Mouse (Mus musculus) intestine, embryonic 14.5 days (tissue): ENCODE measurements around the gene Arhgef40. TPM values are rescaled to one million over a fixed set of nuclear protein-coding genes. Genes with fewer than 3 reads are reported as not detected.

Experiments
- ATAC-seq: fragments of 200-750 bp; cut with Nextera tagmentation; replicated peaks from 2 replicates; pipeline ENCODE4 v1.8.0; 2017; ENCODE audit warnings: low read depth, moderate number of reproducible peaks, moderate TSS enrichment, moderate library complexity; ENCODE audit not compliant: low FRiP score, low TSS enrichment
- DNase-seq: peaks from one replicate; pipeline ENCODE4 v3.0.0-alpha.2; 2018; ENCODE audit warnings: low spot score
- H3K27ac ChIP-seq: fragments of 300-500 bp; sonication (generic); 2 replicates; pipeline ENCODE4 v1.5.1; 2014; ENCODE audit warnings: low read depth, mild to moderate bottlenecking, control low read depth
- H3K27me3 ChIP-seq: fragments of 300-500 bp; sonication (generic); replicated peaks from 2 replicates; pipeline ENCODE4 v1.6.1; 2014; ENCODE audit warnings: low read length, control low read depth; ENCODE audit not compliant: control insufficient read depth, insufficient read depth
- H3K36me3 ChIP-seq: fragments of 300-500 bp; sonication (generic); 2 replicates; pipeline ENCODE4 v1.6.1; 2014; ENCODE audit warnings: low read length, control low read depth; ENCODE audit not compliant: control insufficient read depth, insufficient read depth
- H3K4me1 ChIP-seq: fragments of 300-500 bp; sonication (generic); replicated peaks from 2 replicates; pipeline ENCODE4 v1.6.1; 2014; ENCODE audit warnings: low read length, control low read depth, mixed read lengths; ENCODE audit not compliant: control insufficient read depth, insufficient read depth
- H3K4me2 ChIP-seq: fragments of 300-500 bp; sonication (generic); 2 replicates; pipeline ENCODE4 v1.6.1; 2014; ENCODE audit warnings: low read length
- H3K4me3 ChIP-seq: fragments of 300-500 bp; sonication (generic); 2 replicates; pipeline ENCODE4 v1.5.1; 2014; ENCODE audit warnings: low read depth, low read length, control low read depth, mixed read lengths
- H3K9ac ChIP-seq: fragments of 300-500 bp; sonication (generic); 2 replicates; pipeline ENCODE4 v1.6.1; 2014; ENCODE audit warnings: mild to moderate bottlenecking, low read length
- H3K9me3 ChIP-seq: fragments of 300-500 bp; sonication (generic); 2 replicates; pipeline ENCODE4 v1.6.1; 2016; ENCODE audit warnings: low read length, control low read depth; ENCODE audit not compliant: control insufficient read depth
- WGBS: fragments of 180-500 bp; shearing (Covaris S2); extraction: QIAGEN DNeasy Blood & Tissue Kit; methylation state at CpG from one replicate; pipeline ENCODE4 v1.1.7; 2014; 5-methylcytosine and 5-hydroxymethylcytosine counted together
- polyA plus RNA-seq: library from polyadenylated mRNA; unstranded; fragments of >200 nt; fragmentation: Nextera tagmentation; extraction: Ambion mirVana; gene quantifications from 2 replicates; pipeline ENCODE4 v1.2.1, GENCODE M21; 2014

Arhgef40 gene
- polyA plus RNA-seq, 1 experiment from 2014 or later: 80.8 TPM

- no peaks in the 10 kb centered on the region for H3K27me3 ChIP-seq
- H3K4me3 ChIP-seq: peak overlapping the region; percentile 62; the same call in 1 of the 2 replicates
- ATAC-seq (no peak), DNase-seq (no peak)
- H3K36me3 ChIP-seq: no peaks in the 10 kb centered on the region
- WGBS: 85% methylated on average over 15 of the region's 15 CpGs
- peak overlapping the region; percentile 91 for H3K9ac ChIP-seq
- peak overlapping the region; percentile 98; the same call in 1 of the 2 replicates for H3K27ac ChIP-seq
- H3K9me3 ChIP-seq: no peaks in the 10 kb centered on the region
- H3K4me1 ChIP-seq: peaks cover 36% of the 10 kb centered on the region
- H3K4me2 ChIP-seq: peak overlapping the region; percentile 71
Measured at GRCm38 (mm10) chr14:52018248-52019050, 33.9 kb downstream of the Arhgef40 start.

GRCm38 (mm10) chr14:52019051-52019589 lies 34.6 kb downstream of the Arhgef40 start:
- no peaks in the 10 kb centered on the region for H3K27me3 ChIP-seq
- WGBS: 32% methylated on average over 12 of the region's 12 CpGs
- H3K4me2 ChIP-seq: peak overlapping the region; percentile 71
- H3K9ac ChIP-seq: peak overlapping the region; percentile 91
- DNase-seq: no peak
- H3K36me3 ChIP-seq: no peaks in the 10 kb centered on the region
- peak overlapping the region; percentile 62 for H3K4me3 ChIP-seq
- peaks cover 36% of the 10 kb centered on the region for H3K4me1 ChIP-seq
- no peaks in the 10 kb centered on the region for H3K9me3 ChIP-seq
- ATAC-seq: no peak; the same call in 1 of the 2 replicates
- H3K27ac ChIP-seq: peak overlapping the region; percentile 98

- Histone ChIP-seq H3K4me2 (peak overlapping the region; percentile 71), H3K4me1 (peaks cover 36% of the 10 kb centered on the region), H3K27ac (peak overlapping the region; percentile 98), H3K36me3 (no peaks in the 10 kb centered on the region), H3K4me3 (peak overlapping the region; percentile 62), H3K9ac (peak overlapping the region; percentile 91), H3K27me3 (no peaks in the 10 kb centered on the region), H3K9me3 (no peaks in the 10 kb centered on the region)
- WGBS: under 1% methylated on average over 67 of the region's 74 CpGs
- ATAC-seq (peak; percentile 86), DNase-seq (peak; percentile 97)
Measured at GRCm38 (mm10) chr14:52019590-52020340, 35.2 kb downstream of the Arhgef40 start.

- Histone ChIP-seq H3K4me2 (peak within 1 kb of the TSS; percentile 71), H3K36me3 (no peaks in the 10 kb centered on the region), H3K4me1 (peaks cover 31% of the 10 kb centered on the region), H3K27ac (peak within 1 kb of the TSS; percentile 98), H3K9ac (peak within 1 kb of the TSS; percentile 91), H3K9me3 (no peaks in the 10 kb centered on the region), H3K4me3 (peak within 1 kb of the TSS; percentile 62), H3K27me3 (no peaks in the 10 kb centered on the region)
- DNase-seq (peak; percentile 88), ATAC-seq (peak; percentile 60)
- 6% methylated on average over 15 of the region's 15 CpGs for WGBS
Measured at GRCm38 (mm10) chr14:52020486-52021137, 36.1 kb downstream of the Arhgef40 start, which contains the start of gene Zfp219. Zfp219 (minus strand) TSS chr14:52020733.

GRCm38 (mm10) chr14:52021138-52021529 lies 36.6 kb downstream of the Arhgef40 start:
- Histone ChIP-seq H3K9me3 (no peaks in the 10 kb centered on the region), H3K4me2 (peak overlapping the region; percentile 71), H3K9ac (no peak overlapping the region), H3K27me3 (no peaks in the 10 kb centered on the region), H3K36me3 (no peaks in the 10 kb centered on the region), H3K4me1 (peaks cover 26% of the 10 kb centered on the region), H3K4me3 (peak overlapping the region; percentile 62), H3K27ac (peak overlapping the region; percentile 98)
- ATAC-seq (no peak), DNase-seq (no peak)
- WGBS: 54% methylated on average over 4 of the region's 4 CpGs

GRCm38 (mm10) chr14:52021568-52022212 lies 37.2 kb downstream of the Arhgef40 start:
- Histone ChIP-seq H3K4me3 (no peak overlapping the region), H3K27me3 (no peaks in the 10 kb centered on the region), H3K27ac (no peak overlapping the region), H3K9ac (no peak overlapping the region), H3K4me2 (no peak overlapping the region), H3K36me3 (no peaks in the 10 kb centered on the region), H3K4me1 (peaks cover 22% of the 10 kb centered on the region), H3K9me3 (no peaks in the 10 kb centered on the region)
- WGBS: 87% methylated on average over 8 of the region's 8 CpGs
- ATAC-seq (no peak), DNase-seq (no peak)

- DNase-seq (no peak), ATAC-seq (no peak)
- H3K4me1 ChIP-seq: peaks cover 22% of the 10 kb centered on the region
- no peaks in the 10 kb centered on the region for H3K36me3 ChIP-seq
- no peaks in the 10 kb centered on the region for H3K9me3 ChIP-seq
- peak overlapping the region; percentile 47 for H3K4me2 ChIP-seq
- WGBS: 71% methylated on average over 3 of the region's 3 CpGs
- H3K27me3 ChIP-seq: no peaks in the 10 kb centered on the region
- no peak overlapping the region; the same call in 1 of the 2 replicates for H3K4me3 ChIP-seq
- H3K27ac ChIP-seq: peak overlapping the region; percentile 85
- H3K9ac ChIP-seq: no peak overlapping the region
Measured at GRCm38 (mm10) chr14:52022244-52022708, 37.8 kb downstream of the Arhgef40 start.
